Mouse (Mus musculus): ENCODE results near the gene Bend5.

GRCm38 (mm10) chr4:111414399-111414798, 407 bp upstream of the Bend5 start:
- TF ChIP-seq GATA1 (IDR thresholded peaks at IDR 0.05; ENCODE audit: borderline replicate concordance, low read length) (no peak), FLI1 (IDR thresholded peaks at IDR 0.05; ENCODE audit: low read length) (no peak)
